Mouse (Mus musculus) yolk sac, embryonic 10.5 days (tissue): ENCODE results near the gene Acot1.
"Not testable (repeated sequence)": the region's sequence is repeated elsewhere in the genome, so short reads cannot be mapped to it uniquely, and the experiment has no call there.

Experiments used
- DNase-seq: peaks from one replicate; pipeline ENCODE4 v3.0.0-alpha.2; 2017; ENCODE audit warnings: low spot score

Acot1 gene

DNA sequence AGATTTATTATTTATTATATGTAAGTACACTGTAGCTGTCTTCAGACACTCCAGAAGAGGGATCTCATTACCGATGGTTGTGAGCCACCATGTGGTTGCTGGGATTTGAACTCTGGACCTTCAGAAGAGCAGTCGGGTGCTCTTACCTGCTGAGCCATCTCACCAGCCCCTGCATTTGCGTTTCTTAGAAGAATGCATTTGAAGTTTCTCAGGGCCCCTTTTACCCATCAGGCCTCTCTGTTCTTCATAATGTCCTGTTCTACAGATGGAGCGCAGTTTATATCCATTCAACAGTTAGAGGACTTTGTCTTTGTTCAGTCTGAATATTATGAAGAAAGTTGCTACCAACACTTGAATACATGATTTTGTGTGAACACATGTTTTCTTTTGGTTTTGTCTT, 13.0 kb downstream of the Acot1 start:
- DNase-seq: not testable (repeated sequence)

DNA sequence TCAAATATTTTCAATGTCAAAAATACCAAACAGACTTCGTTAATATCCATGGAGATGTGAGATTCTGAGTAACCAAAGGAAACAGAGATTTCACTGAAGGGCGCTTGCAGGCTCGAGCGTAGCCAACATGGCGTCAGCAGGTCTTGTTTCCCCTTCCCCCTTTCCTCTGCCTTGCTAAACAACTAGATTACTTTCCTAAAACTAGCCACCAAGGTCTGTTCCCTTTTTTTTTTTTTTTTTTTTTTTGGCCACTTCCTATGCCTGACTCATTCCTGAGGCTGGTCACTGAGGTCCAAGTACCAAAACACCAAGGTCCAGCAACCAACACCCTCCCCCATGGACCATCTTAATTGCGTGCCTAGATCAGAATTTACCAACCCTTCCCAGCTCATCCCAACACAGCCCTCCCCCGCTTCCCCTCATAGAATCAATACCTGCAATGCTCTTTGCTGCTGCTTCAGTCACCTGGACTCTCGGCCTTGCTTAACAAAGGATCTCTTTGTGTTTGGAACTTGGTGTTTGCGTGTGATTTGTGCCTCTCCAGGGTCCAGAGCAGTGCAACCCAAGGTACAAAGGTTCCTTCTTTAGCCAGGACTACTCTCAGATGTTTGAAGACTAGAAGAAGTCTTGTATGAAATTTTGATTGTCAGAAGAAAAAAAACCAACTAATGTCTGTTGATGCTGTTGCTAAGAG, 13.9 kb downstream of the Acot1 start:
- DNase-seq: peak; percentile 75

DNA sequence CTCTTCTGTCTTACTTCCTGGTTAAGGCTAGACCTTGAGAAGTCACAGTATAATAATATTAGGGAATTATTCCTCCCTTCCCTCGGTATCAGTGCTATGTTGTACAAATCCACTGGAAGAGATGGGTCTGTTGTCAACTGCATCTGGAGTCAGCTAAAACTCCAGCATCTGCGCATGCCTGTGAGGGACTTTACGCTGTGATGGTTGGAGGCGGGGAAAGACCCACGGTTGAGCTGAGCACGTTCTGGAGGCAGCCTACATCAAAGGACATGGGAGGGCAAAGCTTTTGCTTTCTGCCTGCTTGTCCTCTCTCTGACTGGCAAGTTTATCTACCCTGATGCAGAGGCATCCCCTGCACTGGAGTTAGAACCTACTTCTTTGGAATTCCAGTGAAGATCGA, 16.6 kb downstream of the Acot1 start:
- DNase-seq: no peak

DNA sequence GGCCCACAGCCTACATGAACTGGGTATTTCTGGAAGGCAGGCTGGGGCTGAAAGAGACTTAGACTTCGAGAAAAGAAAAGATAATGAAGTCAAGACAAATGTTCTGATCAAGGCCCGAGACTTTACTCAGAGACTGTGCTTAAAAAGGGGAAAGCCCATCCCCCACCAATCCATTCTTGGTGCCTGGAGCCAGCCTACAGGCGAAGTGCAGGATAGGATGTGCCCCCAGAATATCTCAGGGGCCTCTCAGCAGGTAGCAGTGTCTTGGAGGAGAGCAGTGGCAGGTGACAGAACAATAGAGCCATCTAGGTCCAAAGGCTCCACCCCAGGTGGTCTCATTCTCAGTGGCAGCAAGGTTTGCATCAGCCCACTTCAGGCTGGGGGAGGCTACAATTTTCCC, 19.0 kb downstream of the Acot1 start:
- DNase-seq: not testable (repeated sequence)

DNA sequence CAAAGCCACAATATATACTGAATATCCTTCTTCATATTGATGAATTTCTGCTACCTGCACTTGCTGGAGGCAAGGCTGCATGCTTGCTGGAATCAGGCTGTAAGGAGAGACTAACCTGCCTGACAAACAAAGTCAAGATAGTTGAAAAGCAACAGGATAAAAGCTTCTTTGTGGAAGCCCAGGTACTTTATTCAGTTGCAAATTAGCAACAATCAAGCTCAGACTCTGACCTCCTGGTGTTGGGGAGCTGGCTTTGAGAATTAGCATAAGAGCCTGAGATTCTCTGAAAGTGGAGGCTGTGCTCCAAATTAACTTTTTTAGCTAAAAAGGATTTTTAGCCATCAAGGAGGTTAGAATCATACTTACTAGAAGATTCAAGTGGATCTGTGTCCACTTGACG, 19.8 kb downstream of the Acot1 start:
- not testable (repeated sequence) for DNase-seq

DNA sequence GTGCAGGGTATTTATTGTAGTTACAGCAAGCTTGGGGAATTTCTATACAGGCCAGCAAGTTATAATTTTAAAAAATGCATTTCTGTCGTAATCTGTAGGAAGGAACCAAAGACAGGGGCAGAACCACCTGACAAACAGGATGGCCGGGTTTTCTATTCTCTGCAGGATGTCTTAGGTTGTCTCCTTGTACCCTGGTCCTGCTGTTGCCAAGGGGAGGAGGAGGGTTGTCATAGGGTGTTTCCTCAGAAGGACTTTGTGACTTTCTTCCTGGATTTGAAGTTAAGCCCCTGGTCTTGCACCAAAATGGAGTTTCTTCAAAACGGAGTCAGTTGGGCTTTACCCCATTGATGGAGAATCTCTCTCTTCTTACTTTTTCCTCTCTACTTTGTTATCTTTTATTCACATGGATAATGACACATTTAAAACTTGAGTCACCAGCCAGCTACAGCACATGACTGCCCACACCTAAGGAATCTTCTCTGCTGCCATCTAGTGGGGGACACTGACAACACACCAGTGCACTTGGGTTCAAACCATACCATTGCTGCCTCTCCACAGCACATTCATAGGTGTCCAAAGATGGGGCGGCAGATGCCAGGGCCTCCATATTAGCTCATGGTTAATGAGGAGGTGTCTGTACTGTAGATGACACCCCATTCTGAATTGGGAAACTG, 21.5 kb downstream of the Acot1 start:
- peak; percentile 67 for DNase-seq

DNA sequence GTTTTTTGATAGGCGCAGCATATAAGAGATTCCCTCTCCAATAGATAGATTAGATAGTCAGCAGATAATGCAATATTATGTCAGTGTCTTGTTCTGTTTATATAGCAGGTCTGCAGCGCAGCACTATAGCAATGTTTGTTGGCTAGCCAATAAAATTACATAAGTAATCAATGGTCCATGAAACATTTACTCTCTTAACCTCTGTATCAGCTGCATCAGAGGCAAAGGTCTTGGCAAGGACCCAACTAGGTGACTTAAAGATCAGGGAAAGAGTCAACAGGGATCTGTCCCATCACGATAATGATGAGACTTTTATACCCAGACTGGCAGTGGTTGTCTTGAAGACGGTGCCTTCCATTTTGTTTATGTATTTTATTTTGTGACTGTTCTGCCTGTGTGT, 23.6 kb downstream of the Acot1 start:
- DNase-seq: no peak

DNA sequence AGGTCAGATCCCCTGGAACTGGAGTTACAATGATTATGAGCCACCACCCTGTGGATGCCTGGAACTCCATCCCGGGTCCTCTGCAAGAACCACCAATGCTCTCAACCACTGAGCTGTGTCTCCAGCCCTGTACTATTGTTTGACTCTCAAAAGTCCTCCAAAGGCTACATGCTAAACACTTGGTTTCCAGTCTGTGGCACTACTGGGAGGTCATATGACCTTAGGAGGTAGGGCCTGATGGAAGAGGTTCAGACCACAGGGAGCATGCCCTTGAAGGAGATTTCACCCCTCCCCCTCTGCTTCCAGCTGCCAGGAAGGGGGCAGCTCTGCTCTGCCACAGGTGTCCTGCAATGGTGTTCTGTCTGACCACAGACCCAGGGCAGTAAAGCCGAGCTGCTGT, 24.0 kb downstream of the Acot1 start:
- DNase-seq: not testable (repeated sequence)

DNA sequence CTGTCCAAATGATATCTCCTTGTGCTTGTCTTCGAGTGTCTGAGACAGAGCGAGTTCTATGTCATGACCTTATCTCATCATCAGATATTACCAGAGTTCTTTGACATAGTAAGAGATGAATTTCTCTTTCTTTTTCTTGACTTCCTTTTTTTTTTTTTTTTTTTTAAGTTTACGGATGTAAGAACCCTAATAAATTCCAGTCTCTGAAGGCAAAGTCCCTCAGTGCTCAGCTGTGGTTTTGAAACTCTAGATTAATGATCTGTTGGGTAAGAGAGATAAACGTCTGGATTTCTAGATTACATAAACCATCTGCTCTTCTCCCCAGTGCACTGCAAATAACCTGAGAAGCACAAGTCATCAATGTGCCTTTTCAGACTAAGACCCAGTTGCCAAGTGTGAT, 24.8 kb downstream of the Acot1 start:
- DNase-seq: no peak

DNA sequence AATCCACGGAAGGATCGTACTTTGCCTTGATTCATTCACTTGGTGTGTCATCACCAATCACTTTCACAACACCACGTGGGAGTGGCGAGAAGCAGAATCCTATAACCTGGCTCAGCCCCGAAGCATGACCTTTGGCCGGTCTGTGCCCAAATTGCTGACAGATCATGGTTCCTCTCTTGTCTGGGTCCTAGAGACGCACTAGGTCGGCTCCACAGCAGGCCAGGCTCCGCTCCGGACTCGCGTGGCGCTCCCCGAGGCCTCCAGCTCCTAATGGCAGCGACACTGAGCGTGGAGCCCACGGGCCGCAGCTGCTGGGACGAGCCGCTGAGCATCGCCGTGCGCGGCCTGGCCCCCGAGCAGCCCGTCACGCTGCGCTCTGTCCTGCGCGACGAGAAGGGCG, 29.0 kb downstream of the Acot1 start, which contains the start of gene Acot4:
Gene Acot4 (plus strand): TSS at position 139 of the 400 bp plus-strand sequence.
- DNase-seq: peak; percentile 82

DNA sequence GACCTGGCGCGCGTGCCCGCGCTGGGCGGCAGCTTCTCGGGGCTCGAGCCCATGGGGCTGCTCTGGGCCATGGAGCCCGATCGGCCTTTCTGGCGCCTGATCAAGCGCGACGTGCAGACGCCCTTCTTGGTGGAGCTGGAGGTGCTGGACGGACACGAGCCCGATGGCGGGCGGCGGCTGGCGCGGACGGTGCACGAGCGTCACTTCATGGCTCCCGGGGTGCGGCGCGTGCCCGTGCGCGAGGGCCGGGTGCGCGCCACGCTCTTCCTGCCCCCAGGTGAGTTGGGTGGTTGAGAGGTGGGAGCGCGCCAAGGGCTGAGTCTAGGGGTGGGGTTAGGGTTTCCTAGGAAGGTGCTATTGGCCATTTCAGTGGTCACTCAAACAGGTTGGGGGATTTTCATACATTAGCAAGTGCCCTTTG, 29.4 kb downstream of the Acot1 start, which contains the start of gene Gm49366:
Gene Gm49366 (plus strand): TSS at position 245 of the 421 bp plus-strand sequence.
- DNase-seq: peak; percentile 89

DNA sequence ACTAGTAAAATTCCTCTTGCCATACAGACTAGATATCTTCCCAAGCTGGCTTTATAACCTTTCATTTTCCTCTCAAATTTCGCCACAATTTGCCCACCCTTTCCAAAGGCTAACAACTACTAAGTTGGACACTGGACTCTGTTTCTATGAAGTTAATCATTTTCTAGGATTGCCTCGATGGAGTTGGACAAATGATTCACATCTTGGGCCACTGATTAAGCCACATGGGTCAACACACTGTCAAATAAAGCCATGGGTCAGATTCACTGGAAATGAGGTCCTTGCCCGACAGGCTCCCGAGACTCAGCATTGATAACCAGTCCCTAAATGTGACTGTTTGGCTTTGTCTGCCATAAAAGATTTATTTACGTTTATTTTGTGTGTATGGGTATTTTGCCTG, 33.0 kb downstream of the Acot1 start:
- peak; percentile 79 for DNase-seq

DNA sequence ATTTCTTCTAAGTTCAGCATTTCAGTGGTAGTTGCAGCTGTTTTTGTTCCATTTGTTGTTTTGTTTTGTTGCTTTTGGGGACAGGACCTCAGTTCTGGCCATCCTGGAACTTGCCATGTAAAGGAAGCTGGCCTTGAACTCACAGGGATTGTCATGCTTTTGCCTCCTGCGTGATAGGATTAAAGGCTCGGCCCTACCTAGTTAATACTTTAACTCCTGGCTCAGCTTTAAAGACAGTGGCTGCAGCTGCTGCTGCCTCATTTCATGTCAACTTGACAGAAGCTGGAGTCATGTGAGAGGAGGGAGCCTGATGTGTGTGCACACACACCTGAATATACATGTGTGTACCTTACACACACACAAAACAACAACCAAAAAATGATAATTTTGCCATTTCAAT, 34.8 kb downstream of the Acot1 start:
- no peak for DNase-seq

DNA sequence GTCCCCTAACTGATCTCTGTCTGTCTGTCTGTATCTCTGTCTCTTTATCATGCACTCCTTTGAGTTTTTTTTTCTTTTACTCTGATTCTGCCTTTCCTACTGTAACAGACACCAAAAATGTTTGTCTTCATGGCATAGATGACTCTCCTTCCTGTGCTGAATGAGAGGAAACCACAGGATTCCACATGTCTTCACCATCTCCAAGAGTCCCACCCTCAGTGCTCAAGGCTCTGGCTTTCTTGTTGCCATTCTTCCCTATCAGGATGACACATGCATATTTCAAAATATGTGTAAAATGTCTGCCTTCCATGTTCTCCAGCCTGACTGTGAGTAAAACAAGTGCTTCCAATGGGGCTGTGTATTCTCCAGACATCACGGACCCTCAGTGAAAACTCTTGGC, 37.6 kb downstream of the Acot1 start:
- no peak for DNase-seq

DNA sequence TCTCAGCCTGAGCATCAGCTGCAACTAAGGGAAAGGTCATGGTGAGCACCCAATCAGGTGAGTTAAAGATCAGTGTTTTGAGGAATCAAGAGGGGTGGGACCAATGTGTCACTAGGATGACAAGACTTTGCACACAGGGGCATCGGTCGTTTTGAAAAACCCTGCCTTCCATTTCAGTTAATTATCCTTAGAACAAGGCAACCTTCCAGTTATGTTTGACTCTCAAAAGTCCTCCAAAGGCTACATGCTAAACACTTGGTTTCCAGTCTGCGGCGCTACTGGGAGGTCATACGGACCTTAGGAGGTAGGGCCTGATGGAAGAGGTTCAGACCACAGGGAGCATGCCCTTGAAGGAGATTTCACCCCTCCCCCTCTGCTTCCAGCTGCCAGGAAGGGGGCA, 41.5 kb downstream of the Acot1 start:
- DNase-seq: not testable (repeated sequence)

DNA sequence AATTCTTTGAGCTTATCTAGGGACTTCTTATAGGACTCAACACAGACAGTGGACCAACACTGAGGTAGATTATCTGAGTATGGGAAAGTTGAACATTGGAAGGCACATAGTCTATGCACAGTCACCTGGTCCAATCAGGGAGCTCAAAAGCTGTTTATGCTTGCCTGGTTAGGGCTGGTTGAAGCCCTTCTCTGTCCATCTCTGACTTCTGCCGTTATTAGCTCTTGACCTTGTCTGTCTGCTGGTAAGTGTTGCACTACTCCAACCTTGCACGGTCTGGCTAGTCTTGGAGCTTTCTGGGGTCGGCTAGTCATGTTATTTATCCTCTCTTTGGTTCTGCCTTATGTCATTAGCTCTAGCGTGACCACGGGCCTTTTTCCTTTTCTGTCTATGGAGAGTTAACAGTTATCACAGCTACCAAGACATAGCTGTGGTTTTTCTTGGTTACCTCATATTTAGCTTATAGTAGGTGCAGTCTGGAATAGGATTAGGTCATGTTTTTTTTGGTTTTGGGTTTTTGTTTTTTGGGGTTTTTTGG, 42.7 kb downstream of the Acot1 start, which contains the start of gene Acot3:
Gene Acot3 (plus strand): TSS at position 208 of the 538 bp plus-strand sequence.
- DNase-seq: no peak

DNA sequence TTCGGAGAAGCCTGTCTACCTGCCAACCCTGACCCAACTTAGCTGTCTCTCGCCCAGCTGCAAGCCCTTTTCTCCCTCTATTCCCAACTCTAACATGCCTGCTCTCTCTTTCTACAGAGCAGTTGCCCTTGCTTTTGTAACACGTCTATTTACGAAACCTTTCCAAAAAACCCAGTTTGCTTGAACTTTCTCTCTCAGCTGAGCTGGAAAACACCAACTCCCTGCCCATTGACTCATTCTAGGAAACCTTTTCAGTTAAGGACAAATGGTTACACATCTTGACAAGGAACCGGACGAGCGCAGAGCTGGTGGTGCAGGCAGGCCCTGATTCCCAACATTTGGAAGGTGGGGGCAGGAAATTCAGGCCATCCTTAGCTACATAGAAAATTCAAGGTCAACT, 43.3 kb downstream of the Acot1 start:
- DNase-seq: no peak

DNA sequence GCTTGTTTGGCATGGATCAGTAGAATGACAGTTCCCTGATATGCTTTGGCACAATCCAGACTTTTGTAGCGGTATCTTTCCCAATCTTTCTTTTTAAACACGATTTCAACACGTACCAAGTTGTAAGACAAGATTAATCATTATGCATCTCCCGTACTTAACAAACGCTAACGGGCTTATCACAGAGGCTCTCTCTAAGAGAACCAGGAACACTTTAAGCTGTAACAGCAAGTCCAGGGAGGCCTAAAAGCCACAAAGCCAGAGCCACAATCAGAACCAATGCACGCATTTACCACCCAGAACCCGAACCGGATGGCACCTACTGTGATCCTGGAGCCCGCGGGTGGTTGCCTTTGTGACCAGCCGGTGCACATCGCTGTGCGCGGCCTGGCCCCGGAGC, 43.9 kb downstream of the Acot1 start:
- peak; percentile 49 for DNase-seq

DNA sequence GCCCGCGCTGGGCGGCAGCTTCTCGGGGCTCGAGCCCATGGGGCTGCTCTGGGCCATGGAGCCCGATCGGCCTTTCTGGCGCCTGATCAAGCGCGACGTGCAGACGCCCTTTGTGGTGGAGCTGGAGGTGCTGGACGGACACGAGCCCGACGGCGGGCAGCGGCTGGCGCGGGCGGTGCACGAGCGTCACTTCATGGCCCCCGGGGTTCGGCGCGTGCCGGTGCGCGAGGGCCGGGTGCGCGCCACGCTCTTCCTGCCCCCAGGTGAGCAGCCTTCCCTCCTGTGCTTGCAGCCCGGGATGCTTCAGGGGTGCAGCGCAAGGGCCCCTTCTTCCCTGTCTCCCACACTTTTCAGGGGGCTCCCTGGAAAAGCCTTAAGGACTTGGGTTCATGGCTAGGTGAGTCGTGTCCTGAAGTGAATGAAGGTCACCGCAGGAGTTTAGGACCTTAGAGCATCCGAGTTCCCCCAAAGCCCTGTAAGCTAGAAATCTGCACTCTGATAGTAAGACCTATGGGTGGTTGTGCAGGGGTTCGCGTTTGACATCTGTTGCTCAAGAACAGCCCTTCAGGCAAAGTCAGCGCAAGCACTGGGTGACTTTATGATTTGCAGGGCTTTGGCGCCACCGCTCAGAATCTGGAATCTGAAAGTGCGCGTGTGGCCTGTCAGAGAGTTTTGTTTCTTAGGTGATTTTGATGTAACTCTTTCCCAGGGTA, 44.5 kb downstream of the Acot1 start:
- peak; percentile 51 for DNase-seq

DNA sequence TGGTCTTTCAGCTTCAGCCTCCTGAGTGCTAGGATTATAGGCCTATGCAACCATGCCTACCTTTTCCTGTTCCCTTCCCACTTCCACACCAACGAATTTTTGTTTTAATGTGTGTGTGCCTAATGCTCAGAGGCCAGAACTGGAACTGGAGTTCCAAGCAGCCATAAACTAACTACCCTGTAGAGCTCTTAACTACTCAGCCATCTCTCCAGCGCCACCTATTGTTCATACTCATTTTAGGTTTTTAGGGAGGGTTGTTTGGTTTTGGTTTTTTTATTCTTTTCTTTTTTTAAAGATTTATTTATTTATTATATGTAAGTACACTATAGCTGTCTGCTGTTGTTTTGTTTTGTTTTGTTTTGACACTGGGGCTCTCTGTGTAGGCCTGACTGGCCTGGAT, 51.7 kb downstream of the Acot1 start:
- no peak for DNase-seq

DNA sequence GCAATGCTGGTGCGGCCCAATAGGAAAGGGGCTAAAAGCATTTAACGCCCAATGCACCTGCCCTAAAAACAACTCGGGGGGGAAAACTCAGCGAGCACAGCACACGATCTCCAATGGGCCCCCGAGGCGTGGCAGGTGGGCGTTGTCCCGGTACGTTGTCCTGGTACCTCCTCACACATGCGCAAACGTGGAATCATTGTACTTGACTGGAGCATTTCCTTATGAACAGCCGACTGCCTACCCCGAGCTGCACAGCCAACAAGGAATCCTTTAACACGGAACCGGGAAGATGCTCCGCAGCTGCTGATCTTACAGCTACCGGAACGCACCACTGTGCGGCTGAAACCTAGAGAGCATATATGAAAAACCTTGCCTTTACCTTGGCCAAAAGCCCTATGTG, 53.0 kb downstream of the Acot1 start:
- DNase-seq: no peak

DNA sequence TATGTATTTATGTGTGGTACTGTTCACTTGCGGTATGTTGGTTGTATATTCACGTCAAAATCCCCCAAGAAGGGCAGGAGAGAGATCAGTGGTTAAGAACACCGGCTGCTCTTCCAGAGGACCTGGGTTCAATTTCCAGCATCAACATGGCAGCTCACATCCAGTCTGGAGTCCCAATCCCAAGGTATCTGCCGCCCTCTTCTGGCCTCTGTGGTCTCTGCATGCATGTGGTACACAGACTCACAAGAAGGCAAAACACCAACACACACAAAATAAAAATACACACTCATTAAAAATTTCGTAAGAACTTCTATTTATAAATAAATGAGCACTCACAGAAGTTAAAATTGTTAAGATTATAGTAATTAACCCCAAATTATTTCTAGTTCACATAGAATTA, 53.9 kb downstream of the Acot1 start:
- DNase-seq: no peak

DNA sequence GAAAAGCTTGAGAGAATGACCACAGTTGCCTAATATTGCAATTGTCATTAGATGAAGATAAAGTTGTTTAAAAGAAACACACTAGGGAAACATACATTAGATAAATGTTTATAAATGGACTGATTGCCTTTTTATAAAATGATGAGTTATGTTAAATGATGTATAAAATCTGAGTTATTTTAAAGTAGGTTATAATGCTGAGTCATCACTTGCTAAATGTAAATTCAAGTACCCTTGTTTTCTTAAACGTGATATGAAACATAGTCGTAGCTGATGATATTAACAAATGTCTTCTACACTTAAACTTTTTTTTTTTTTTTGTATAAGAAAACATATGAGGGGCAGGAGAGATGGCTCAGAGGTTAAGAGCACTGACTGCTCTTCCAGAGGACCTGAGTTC, 54.5 kb downstream of the Acot1 start:
- no peak for DNase-seq
